Mouse (Mus musculus) liver, adult (tissue): Measurements from ENCODE around the gene Scoc.

Experiments used
- GATA4 ChIP-seq: IDR thresholded peaks from 2 replicates; pipeline ENCODE4 v1.6.1; 2014; ENCODE audit warnings: mild to moderate bottlenecking, low read length; ENCODE audit not compliant: insufficient replicate concordance

The Scoc gene

GRCm38 (mm10) chr8:83458222-83458621 lies at the start of gene Scoc:
Gene Scoc, minus strand, starts transcription at chr8:83458391.
- TF ChIP-seq GATA4 = no peak

- TF ChIP-seq GATA4 = no peak
Measured at GRCm38 (mm10) chr8:83459606-83460005, 1.4 kb upstream of the Scoc start.

GRCm38 (mm10) chr8:83457121-83457520 lies 1.1 kb downstream of the Scoc start:
- no peak for TF ChIP-seq GATA4

GRCm38 (mm10) chr8:83451056-83451455 lies 7.1 kb downstream of the Scoc start:
- no peak for TF ChIP-seq GATA4

- TF ChIP-seq GATA4 = no peak
Measured at GRCm38 (mm10) chr8:83449960-83450359, 8.2 kb downstream of the Scoc start.

GRCm38 (mm10) chr8:83443052-83443400 lies 15.2 kb downstream of the Scoc start:
- TF ChIP-seq GATA4 = no peak

GRCm38 (mm10) chr8:83442243-83443051 lies 15.7 kb downstream of the Scoc start:
- no peak for TF ChIP-seq GATA4

- no peak for TF ChIP-seq GATA4
Measured at GRCm38 (mm10) chr8:83441656-83442242, 16.4 kb downstream of the Scoc start.

- TF ChIP-seq GATA4 = no peak
Measured at GRCm38 (mm10) chr8:83437077-83437476, 21.1 kb downstream of the Scoc start.

- TF ChIP-seq GATA4 = no peak
Measured at GRCm38 (mm10) chr8:83429071-83429524, 29.1 kb downstream of the Scoc start.

- no peak for TF ChIP-seq GATA4
Measured at GRCm38 (mm10) chr8:83426949-83427348, 31.2 kb downstream of the Scoc start.

GRCm38 (mm10) chr8:83426104-83426759 lies 32.0 kb downstream of the Scoc start:
- no peak for TF ChIP-seq GATA4

GRCm38 (mm10) chr8:83425202-83425601 lies 33.0 kb downstream of the Scoc start:
- TF ChIP-seq GATA4 = no peak

- TF ChIP-seq GATA4 = no peak
Measured at GRCm38 (mm10) chr8:83423032-83423825, 35.0 kb downstream of the Scoc start.

GRCm38 (mm10) chr8:83421354-83421753 lies 36.8 kb downstream of the Scoc start:
- TF ChIP-seq GATA4 = no peak

GRCm38 (mm10) chr8:83418805-83419516 lies 39.2 kb downstream of the Scoc start:
- no peak for TF ChIP-seq GATA4
